Mouse (Mus musculus): ENCODE data around the gene Slc25a43. TPM values are rescaled to one million over a fixed set of nuclear protein-coding genes. Genes with fewer than 3 reads are reported as not detected.
"Not testable (repeated sequence)": the region's sequence is repeated elsewhere in the genome, so short reads cannot be mapped to it uniquely, and the experiment has no call there.

The Slc25a43 gene
- polyA plus RNA-seq, 1 experiment from 2014 or later: 1.5 TPM

DNA sequence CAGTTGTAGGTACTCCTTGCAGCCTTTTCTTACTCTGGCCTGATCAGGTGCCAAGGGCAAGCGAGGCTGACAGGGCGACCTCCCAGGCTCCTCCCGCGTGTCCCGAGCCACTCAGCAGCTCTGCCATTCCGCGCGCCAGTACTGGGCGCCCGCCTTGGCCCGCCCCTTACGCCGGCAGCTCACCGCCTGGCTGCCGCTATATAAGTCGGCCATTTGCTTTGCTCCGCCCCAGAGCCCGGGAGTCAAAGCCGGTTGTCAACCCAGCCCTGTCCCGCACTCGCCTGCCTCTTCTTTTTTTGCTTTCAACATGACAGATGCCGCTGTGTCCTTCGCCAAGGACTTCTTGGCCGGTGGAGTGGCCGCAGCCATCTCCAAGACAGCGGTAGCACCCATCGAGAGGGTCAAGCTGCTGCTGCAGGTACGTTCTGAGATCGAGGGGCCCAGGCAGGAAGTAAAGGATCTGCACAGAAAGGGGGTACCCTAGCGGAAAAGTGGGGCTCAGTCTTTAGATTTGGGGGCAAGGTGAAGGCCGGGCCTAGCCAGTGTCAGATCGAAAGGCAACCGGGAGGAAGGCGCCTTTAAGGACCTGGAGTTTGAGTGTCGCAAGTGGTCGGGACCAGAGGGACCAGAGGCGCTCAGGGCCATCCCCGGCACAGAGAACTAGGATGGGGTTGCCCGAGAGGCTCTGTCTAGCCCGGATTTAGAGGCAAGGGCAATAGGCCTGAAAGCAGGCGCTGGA, 52.1 kb downstream of the Slc25a43 start, which contains the start of gene Slc25a5:
Gene Slc25a5, plus strand, starts transcription at position 228 of the 739 bp plus-strand sequence.
- H3K4me3 ChIP-seq: peak within 1 kb of the TSS; percentile 55
- peaks cover 4% of the 10 kb centered on the region; the same call in 1 of the 2 replicates for H3K36me3 ChIP-seq
- H3K9me3 ChIP-seq: no peaks in the 10 kb centered on the region
- no peaks in the 10 kb centered on the region for H3K27me3 ChIP-seq
- H3K4me2 ChIP-seq (replicated peaks): peak within 1 kb of the TSS; percentile 47
- H3K9ac ChIP-seq: peak within 1 kb of the TSS; percentile 60
- peak within 1 kb of the TSS; percentile 81 for H3K27ac ChIP-seq
- peak; percentile 93 for ATAC-seq (ENCODE audit: insufficient number of reproducible peaks, insufficient read depth, low FRiP score, low TSS enrichment)
- 14% methylated on average over 41 of the region's 41 CpGs for WGBS
- no peaks in the 10 kb centered on the region for H3K4me1 ChIP-seq

DNA sequence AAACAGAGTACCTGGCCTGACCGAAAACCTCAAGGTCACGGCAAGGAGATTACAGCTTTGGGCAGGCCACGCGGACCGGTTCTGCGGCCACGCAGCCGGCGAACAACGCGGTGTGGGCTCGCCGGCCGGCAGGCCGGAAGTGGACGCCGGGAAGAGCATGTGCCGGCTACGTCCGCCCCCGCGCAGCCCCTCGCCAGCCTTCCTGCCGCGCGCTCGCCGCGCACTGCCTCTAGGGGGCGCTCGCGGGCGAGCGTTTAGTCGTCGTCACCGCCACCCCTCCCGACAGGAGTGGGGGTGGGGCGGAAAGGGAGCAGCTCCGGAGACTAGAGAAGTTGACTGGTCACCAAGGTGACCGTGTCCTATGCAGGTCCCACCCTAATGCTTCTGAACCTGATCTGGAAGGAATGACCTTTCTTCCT, 52.7 kb downstream of the Slc25a43 start:
- no peaks in the 10 kb centered on the region for H3K27me3 ChIP-seq
- WGBS: 23% methylated on average over 40 of the region's 41 CpGs
- no peaks in the 10 kb centered on the region for H3K4me1 ChIP-seq
- peak; percentile 67 for ATAC-seq (ENCODE audit: insufficient number of reproducible peaks, insufficient read depth, low FRiP score, low TSS enrichment)
- peak overlapping the region; percentile 60 for H3K9ac ChIP-seq
- H3K4me2 ChIP-seq (replicated peaks): peak overlapping the region; percentile 47
- peak overlapping the region; percentile 81 for H3K27ac ChIP-seq
- H3K9me3 ChIP-seq: no peaks in the 10 kb centered on the region
- H3K4me3 ChIP-seq: peak overlapping the region; percentile 55
- peaks cover 4% of the 10 kb centered on the region; the same call in 1 of the 2 replicates for H3K36me3 ChIP-seq

GRCm38 (mm10) chrX:36796734-36797133, 53.3 kb downstream of the Slc25a43 start:
- ATAC-seq (ENCODE audit: insufficient number of reproducible peaks, insufficient read depth, low FRiP score, low TSS enrichment); H3K36me3 ChIP-seq; H3K27me3 ChIP-seq; H3K4me1 ChIP-seq; H3K27ac ChIP-seq; H3K9me3 ChIP-seq: not testable (repeated sequence)
- Histone ChIP-seq H3K9ac (peak overlapping the region; percentile 60; the same call in 1 of the 2 replicates), H3K4me3 (peak overlapping the region; percentile 55), H3K4me2 (replicated peaks) (peak overlapping the region; percentile 47)
- 66% methylated on average over 8 of the region's 8 CpGs for WGBS

- no peak overlapping the region for H3K27ac ChIP-seq
- 50% methylated on average over 6 of the region's 6 CpGs for WGBS
- no peaks in the 10 kb centered on the region for H3K4me1 ChIP-seq
- no peaks in the 10 kb centered on the region for H3K27me3 ChIP-seq
- H3K9me3 ChIP-seq: no peaks in the 10 kb centered on the region
- no peak overlapping the region for H3K4me2 ChIP-seq (replicated peaks)
- H3K9ac ChIP-seq: no peak overlapping the region
- ATAC-seq (ENCODE audit: insufficient number of reproducible peaks, insufficient read depth, low FRiP score, low TSS enrichment): no peak
- peaks cover 4% of the 10 kb centered on the region; the same call in 1 of the 2 replicates for H3K36me3 ChIP-seq
- no peak overlapping the region for H3K4me3 ChIP-seq
Observed at GRCm38 (mm10) chrX:36799131-36799879, 55.8 kb downstream of the Slc25a43 start.

GRCm38 (mm10) chrX:36803189-36803588, 59.7 kb downstream of the Slc25a43 start:
- ATAC-seq (ENCODE audit: insufficient number of reproducible peaks, insufficient read depth, low FRiP score, low TSS enrichment): no peak
- no peak overlapping the region for H3K27ac ChIP-seq

DNA sequence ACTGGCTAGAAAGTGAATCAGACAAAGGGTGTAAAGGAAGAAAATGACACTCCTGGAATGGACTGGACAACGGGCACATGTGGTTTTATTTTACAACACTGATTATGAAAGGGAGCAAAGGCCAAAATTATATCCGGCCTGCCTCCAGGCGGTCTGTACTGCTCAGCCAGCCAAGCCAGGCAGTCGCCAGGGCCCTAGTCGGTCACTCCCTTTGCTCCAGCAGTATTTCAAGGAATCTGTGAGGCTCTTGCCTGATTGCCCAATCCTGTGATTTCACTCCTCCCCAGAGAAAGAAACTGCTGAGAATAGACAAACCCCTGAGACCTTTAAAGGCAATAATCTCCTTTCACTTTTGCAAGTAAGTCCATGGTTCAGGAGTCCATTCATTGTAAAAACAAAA, 60.7 kb downstream of the Slc25a43 start:
- no peak overlapping the region for H3K9ac ChIP-seq
- H3K36me3 ChIP-seq: no peaks in the 10 kb centered on the region
- H3K4me2 ChIP-seq (replicated peaks): no peak overlapping the region
- no peak overlapping the region for H3K27ac ChIP-seq
- H3K9me3 ChIP-seq: no peaks in the 10 kb centered on the region
- WGBS: 41% methylated on average over 5 of the region's 5 CpGs
- no peak for ATAC-seq (ENCODE audit: insufficient number of reproducible peaks, insufficient read depth, low FRiP score, low TSS enrichment)
- no peaks in the 10 kb centered on the region for H3K27me3 ChIP-seq
- no peaks in the 10 kb centered on the region for H3K4me1 ChIP-seq
- no peak overlapping the region for H3K4me3 ChIP-seq

More at GRCm38 (mm10) chrX:36803189-36803588, 59.7 kb downstream of the Slc25a43 start:
- Histone ChIP-seq H3K4me3 (no peak overlapping the region), H3K9me3 (no peaks in the 10 kb centered on the region), H3K27me3 (no peaks in the 10 kb centered on the region), H3K4me1 (no peaks in the 10 kb centered on the region), H3K36me3 (no peaks in the 10 kb centered on the region), H3K4me2 (replicated peaks) (no peak overlapping the region), H3K9ac (no peak overlapping the region)
- WGBS: 53% methylated on average over 5 of the region's 5 CpGs

- Histone ChIP-seq H3K9me3 (no peaks in the 10 kb centered on the region), H3K4me3 (no peak overlapping the region), H3K36me3 (no peaks in the 10 kb centered on the region), H3K4me1 (no peaks in the 10 kb centered on the region), H3K9ac (no peak overlapping the region), H3K27ac (no peak overlapping the region), H3K27me3 (no peaks in the 10 kb centered on the region), H3K4me2 (replicated peaks) (no peak overlapping the region)
- no peak for ATAC-seq (ENCODE audit: insufficient number of reproducible peaks, insufficient read depth, low FRiP score, low TSS enrichment)
- WGBS: 59% methylated on average over 5 of the region's 5 CpGs
Observed at GRCm38 (mm10) chrX:36805466-36806235, 62.2 kb downstream of the Slc25a43 start.

DNA sequence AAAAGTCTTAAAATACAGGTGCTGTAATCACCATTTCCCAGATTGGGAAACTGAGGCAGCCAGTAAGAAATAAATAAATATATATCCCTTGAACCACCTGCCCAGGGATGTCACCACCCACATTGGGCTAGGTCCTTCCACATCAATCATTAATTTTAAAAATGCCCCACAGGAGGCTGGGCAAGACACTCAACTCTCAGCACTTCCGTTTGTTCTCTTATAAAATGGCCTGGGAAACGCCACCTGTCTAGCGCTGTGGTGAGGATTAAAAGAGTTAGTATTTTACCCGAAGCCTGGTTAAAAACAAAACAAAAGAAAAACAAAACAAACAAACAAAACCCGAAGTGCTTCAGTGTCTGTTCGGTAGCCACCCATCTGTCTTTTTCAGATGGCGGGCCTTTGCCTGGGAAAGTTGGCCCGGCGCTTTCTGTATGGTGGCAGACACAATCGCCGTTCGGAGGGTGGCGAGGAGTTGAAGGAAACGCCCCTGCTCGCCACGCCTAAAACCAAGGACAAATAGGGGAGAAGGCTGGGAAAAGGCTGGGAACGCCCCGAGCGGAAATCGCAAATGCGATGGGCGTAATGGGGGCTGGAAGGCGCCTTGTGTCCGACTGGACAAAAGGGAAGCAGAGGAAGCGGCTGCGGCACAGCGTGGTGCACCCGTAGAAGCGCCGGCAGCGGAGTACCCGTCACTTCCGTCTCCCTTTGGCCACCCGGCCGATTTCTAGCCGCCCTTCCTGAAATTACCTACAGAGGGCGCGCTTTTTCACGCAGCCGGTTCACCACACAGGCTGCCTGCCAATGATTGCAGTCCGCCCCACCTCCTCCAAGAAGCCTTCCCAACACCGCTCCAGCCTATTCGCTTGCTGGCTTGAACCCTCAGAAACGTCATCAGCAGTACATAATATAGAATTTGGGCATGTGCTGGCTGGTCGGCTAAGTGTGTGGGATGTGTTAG, 64.2 kb downstream of the Slc25a43 start:
- Histone ChIP-seq H3K27ac (peak overlapping the region; percentile 50; the same call in 1 of the 2 replicates), H3K4me3 (peak overlapping the region; percentile 33), H3K36me3 (no peaks in the 10 kb centered on the region), H3K27me3 (no peaks in the 10 kb centered on the region), H3K4me2 (replicated peaks) (peak overlapping the region; percentile 39), H3K9me3 (no peaks in the 10 kb centered on the region), H3K9ac (no peak overlapping the region), H3K4me1 (no peaks in the 10 kb centered on the region)
- peak; percentile 91 for ATAC-seq (ENCODE audit: insufficient number of reproducible peaks, insufficient read depth, low FRiP score, low TSS enrichment)
- WGBS: 23% methylated on average over 45 of the region's 45 CpGs

GRCm38 (mm10) chrX:36808318-36808683, 64.8 kb downstream of the Slc25a43 start:
- peak; percentile 47; the same call in 1 of the 2 replicates for ATAC-seq (ENCODE audit: insufficient number of reproducible peaks, insufficient read depth, low FRiP score, low TSS enrichment)
- Histone ChIP-seq H3K27me3 (no peaks in the 10 kb centered on the region), H3K9ac (no peak overlapping the region), H3K9me3 (no peaks in the 10 kb centered on the region), H3K4me3 (peak overlapping the region; percentile 33), H3K27ac (peak overlapping the region; percentile 50; the same call in 1 of the 2 replicates), H3K4me2 (replicated peaks) (peak overlapping the region; percentile 39), H3K36me3 (no peaks in the 10 kb centered on the region), H3K4me1 (no peaks in the 10 kb centered on the region)
- 63% methylated on average over 6 of the region's 6 CpGs for WGBS

DNA sequence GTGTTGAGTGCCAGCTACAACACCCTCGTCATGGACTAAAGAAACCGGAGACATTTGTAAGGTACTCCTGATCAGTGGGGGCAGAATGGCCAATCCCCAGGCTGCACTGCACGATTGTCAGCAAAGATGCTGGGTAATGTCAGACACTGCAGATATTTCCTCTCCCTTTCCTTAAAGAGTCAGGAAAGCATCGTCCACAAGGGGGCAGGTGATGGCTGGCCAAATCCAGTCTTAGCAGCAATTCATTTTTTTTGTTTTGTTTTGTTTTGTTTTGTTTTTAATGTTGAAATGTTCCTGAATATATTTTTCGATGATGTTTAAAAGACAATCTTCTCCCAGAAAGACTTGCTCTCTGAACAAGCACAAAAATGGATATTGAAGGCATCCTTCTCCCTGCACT, 67.9 kb downstream of the Slc25a43 start:
- no peaks in the 10 kb centered on the region for H3K9me3 ChIP-seq

More for the DNA sequence above, 67.9 kb downstream of the Slc25a43 start:
- H3K36me3 ChIP-seq: no peaks in the 10 kb centered on the region
- H3K27me3 ChIP-seq: no peaks in the 10 kb centered on the region
- no peak overlapping the region for H3K9ac ChIP-seq
- H3K4me1 ChIP-seq: no peaks in the 10 kb centered on the region
- H3K4me3 ChIP-seq: no peak overlapping the region
- no peak overlapping the region for H3K27ac ChIP-seq
- no peak overlapping the region for H3K4me2 ChIP-seq (replicated peaks)
- 47% methylated on average over 5 of the region's 5 CpGs for WGBS
- no peak for ATAC-seq (ENCODE audit: insufficient number of reproducible peaks, insufficient read depth, low FRiP score, low TSS enrichment)
